Mouse (Mus musculus) MN1 (cell line): ENCODE measurements around the gene Plpp3.

Experiments used
- DNase-seq: peaks from one replicate; pipeline ENCODE4 v3.0.0-alpha.2; 2016; ENCODE audit warnings: low spot score

Plpp3 gene

DNA sequence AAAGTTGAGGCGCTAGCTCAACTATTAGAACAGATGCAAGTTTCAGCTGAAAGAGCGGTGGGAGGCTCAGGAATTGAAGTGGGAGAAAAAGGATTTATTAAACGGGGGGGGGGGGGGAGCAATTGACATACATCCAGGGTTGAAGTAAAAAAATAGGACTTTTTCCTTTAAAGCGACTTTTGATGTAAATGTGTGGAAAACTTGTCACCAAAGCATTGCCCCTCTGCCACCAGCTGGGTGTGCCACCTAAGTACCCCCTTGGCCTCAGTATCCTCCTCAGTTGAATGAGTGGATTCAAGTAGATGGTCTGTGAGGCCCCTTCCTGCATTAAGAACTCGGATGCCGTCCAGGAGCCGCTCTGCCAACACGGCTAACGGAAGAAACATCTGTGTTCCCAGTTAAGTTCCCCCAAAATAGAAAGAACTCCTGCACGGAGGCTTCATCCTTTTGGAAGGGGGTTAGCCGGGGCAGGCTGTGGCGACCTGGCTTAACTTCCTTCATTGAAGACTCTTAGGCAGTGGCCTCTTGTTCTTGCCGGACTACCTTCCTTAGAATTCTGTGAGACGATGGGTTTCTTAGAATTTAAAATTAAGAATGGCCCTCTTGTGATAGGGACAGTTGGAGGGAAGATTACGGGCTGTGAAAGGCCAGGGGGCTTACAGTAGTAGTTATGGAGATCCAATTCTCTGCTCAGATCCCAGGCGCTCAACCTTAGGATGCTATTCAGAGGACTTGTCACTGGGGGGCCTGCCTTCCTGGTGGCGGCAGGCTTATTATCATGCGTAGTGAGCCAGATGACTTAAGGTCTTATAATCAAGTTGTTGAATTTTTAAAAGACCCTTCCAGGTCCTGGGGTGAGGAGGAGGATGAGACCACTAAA, 1.7 kb downstream of the Plpp3 start:
- DNase-seq, result no peak

DNA sequence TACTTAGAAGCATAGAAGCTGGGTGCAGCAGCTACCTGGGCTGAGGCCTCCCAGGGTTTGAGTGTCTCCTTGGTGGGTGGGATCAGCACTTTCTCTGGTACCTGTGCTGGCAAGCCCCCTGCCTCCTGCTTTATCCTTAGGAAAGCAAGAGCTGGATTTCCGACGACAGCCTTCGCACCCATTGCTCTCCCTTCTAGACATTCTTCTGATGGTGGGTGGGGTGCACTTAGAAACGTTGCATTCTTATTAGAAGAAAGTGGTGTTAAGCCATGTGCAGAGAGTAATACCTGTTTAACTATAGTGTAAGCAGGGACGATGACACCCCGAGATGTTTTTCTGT, 2.4 kb downstream of the Plpp3 start:
- DNase-seq, result no peak

DNA sequence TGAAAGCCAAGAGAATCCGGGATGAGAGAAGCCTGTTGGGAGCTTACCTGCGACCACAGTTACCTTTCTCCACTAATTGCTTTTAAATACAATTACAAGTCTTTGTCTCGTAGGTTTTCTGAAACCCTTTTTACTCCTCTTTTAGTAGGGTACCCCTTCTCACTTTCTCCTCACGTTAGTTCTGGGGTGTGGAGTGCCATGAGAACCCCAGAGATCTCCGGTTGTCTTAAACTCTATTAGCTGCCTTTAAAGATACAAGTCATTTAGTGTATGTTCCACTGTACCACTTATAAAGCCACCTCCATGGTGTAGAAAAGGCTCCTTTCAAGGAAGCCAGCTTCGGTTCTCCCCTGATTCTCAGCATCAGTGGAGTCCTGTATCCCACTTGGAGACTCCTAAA, 3.3 kb downstream of the Plpp3 start:
- DNase-seq, result no peak

DNA sequence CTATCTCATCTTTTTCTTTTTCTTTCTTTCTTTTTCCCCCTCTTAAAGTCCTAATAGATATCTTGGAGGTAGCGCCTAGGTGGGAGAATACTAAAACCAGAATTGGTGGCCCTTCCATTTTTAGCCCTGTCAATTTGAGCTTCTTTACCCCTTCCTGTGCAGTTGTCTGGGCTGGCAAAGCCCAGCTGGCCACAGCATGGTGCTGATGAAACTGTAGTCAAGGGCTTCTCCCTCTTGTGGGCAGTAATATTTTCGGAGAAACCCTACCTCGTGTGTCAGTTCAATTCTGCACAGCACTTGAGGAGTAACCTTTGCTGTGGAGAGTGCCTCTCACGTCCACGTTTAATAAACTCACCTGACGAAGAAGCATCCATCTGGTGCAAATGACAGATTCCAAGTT, 4.9 kb downstream of the Plpp3 start:
- DNase-seq, result no peak

DNA sequence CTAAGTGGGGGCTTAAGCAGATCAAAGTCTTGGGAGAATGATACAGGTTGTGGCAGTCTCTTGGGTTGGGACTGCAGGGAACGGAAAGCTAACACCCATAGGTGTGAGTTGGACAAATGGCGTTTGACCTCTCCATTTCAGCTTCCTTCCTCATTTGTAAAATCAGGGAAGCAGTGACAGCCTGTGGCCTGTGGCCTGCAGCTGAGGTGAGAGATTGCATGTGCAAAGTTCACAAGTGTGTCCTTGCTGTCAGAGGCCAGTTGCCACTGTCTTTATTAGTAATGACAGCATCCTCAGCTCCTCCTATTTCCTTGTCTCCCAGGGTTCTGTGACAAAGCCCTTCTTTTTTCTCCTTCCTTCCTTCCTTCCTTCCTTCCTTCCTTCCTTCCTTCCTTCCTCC, 5.5 kb downstream of the Plpp3 start:
- DNase-seq, result no peak

DNA sequence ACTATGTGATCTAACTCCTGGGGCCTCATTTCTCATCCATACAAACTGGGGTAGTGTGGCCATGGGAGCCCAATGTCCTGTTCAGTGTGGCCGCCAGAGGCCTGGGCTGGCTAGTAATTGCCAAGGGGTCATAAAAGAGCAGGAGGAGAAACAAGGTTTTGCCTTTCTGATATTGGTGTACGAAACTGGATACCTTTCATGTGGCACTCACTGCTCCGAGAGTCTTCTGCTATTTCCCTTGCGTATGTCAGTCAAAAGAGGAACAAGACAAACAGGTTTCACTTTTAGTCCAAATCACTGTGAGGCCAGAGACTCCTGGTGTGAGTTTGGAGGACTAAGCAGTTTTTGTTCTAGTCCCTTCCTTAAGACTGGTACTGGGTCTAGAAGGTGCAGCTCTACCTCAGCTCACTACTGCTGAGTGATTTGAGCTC, 6.8 kb downstream of the Plpp3 start:
- no peak for DNase-seq

DNA sequence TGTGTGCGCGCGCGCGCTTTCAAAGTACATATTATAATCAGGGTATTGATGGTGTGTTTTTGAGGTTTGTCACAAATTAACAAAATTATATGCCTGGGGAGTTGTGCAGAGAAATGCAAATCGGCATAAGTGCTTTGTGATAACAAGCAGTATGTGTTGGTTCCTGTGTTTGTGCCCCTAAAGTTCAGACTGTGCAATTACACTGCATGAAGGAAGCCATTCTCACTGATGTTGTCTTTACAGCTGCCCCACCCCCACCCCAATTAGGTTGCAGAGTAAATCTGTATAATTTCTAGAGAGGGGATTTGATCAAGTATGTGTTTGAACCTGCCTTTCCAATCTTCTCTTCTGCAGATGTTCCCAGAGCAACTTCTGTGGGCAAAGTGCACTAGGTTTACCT, 7.8 kb downstream of the Plpp3 start:
- no peak for DNase-seq

DNA sequence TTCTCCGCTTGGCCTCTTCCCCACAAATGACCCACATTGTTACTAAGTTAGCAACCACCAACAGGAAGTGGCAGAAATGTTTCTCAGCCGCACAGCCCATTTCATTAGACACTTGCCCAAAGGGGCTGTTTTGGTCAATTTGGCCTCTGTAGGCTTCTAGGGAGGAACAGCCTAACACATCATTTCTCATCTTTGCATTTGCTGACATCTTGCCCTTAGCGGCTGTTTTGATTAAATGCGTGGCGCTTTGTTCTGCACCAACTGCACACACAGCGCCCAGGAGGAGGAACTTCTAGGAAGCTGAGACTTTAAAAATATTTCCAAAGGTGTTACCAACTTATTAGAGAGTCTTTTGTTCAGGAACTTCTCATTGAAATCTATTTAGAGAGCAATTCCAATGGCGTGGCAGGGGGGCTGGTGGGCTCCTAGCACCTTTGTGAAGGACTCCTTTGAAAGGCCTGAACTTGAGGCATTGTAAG, 12.0 kb downstream of the Plpp3 start:
- DNase-seq, result no peak

DNA sequence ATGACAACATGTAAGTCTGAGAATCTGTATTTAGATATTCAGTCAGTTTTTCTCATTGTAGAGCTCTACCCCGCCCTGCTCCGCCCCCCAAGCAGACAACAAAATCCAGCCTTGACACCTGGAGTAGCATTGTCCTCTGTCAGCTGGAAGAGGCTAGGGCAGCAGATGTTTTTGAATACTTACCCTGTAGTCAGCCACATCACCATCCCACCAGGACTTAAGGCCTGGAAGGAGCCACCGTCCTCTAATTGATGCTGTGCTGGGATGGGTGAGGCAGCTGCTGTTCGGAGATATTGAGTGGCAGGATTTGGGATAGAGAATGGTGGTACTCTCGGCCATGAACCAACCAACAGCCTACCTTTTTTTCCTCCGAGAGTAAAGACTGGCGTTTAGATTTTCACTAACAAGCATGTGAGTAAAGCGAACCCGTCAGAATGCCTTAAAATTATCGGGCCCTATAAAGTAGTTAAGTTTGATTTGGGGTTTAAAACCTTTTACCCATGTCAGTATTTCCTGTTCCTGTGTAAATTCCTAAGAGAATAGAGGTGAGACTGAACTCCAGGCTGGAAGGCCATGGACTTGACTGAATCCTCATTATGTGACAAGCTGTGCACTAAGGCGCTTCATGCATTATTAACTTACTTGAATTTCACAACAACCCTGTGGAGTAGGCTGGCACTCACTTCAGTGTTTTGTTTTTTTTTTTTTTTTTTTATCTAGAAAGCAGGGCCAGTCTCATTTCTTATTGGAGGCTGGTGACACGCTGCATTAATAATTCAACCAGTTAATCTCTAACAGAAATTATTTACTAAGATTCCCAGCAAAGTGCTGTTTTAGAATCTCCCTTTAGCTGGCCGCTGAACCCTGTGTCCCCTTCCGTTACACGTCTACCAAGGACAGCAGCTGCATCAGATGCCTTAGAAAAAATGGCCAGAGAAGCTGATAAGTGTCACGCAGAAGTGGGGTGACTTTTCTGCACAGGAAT, 13.0 kb downstream of the Plpp3 start:
- no peak for DNase-seq

DNA sequence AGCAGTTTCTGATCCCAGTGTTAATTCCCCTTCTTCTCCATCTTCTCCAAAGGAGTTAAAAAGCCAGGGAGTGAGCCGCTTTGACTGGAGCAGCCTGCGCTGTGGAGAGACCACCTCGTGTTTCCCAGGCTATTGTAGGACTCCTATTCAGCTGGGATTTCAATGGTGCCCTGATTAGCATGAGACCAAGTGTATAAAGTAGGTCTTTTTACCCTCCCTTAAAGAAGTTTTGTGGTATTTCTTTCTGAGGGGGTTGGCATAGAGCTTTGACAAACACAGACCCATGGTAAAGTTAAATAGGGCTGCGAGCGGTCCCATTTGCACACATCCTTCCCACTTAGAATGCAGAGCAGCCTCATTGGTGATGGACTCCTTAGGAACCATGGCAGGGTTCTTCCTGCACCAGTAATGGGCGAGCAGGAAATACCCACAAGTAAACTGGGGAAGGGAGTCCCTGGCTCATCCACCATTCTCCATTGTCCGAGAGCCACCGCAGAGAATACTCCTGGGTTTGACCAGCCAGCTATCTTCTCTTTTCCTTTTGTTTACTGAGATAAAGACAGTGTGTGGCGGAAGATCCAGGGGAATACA, 13.8 kb downstream of the Plpp3 start:
- DNase-seq, result no peak

DNA sequence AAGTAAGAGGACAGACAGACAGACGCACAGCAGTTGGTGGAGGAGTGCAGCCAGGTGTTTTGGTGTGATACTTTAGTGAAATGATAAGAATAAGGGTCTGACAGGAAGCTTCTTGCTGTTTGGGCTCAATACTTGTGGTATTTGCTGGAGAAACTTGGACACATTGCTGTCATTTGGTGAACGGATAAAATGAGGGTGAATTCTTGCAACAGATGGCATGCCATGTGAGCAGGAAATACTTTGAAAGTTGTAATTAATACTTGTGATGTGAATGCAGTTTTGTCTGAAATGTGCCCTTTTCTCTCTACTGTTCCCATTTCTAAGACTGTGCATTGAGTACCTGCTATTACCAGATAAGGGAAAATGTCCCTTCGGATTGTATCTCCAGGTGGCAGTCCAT, 14.3 kb downstream of the Plpp3 start:
- no peak for DNase-seq

DNA sequence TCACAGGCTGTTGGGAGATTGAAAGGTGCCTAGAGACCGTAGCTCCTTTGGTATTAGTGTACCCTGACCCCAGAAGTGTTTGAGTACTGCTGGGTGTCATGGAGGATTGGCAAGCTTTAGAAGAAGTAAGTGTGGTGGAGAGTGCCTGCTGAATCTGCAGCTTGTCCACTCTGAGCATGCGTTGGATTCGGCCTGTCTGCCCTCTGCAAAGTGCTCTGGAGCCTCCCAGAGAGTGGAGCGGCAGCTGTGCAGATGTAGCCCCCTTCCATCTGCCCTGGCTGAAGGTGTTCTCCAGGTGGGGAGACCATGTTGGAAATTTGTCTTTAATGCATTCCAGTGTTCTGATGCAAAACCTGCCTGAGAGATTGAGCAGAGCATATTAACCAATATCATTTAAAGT, 17.6 kb downstream of the Plpp3 start:
- DNase-seq, result no peak

DNA sequence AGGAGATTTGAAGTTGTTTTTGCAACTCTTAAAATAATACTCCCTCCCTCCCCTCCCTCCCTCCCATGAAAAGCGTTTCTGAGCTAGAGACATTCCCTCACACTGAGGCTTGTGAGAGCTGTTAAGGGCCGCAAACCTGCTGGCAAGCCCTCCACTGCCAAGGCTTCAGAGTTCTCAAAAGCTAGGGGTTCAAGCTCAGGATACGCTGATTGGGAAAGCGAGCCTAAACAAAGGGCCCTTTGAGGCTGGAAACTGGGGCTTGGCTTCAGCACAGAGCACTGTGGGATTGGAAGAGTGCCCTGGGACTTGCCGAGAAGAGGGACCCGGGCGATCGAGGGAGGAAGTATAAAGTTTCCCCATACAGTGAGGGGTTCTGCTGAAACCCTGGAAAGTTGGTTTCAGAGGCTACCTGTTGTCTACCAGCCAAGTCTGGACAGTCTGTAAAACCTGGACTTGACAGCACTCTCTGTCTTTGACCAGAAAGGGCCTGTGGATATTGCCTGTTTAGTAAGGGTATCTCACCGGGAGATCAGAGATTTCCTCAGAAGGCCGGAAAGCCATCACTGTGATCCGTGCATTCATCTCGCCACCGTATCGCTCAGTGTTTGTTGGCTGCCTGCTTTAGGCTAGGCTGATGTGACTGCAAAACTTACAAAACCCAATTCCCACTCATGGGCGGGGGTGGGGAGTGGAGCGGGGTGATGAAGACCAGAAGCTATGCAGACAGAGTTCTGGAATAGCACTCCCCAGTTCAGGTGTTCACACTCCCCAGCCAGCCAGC, 18.3 kb downstream of the Plpp3 start:
- no peak for DNase-seq

DNA sequence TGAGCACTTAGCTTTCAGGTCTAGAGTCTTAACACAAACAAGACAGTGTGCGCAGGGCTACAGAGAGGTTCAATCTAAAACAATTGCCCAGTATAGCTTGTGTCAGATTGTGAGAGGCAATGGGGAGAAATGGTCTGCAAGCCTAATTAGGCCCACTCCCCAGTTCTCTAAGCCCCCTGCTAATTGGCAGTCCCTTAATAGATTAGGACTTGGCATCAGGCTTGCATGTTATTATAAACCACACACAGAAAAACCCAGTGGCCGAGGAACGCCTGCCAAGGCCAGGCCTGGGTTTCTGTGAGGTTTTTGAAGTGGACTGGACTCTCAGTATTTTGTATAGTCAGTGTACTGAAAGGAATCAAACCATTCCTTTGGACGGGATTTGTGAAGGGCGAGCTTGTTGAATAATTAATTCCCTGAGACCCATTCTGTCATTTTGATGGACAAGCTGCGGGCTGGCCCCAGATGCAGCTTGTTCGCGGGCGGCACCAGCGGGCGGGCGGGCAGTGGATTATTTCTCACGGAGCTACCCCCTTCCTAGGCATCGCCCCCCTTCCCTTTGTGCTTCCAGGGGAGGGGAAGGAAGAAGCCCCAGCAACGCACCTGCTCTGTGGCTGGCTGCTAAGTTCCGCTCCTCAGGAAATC, 24.0 kb downstream of the Plpp3 start:
- no peak for DNase-seq

DNA sequence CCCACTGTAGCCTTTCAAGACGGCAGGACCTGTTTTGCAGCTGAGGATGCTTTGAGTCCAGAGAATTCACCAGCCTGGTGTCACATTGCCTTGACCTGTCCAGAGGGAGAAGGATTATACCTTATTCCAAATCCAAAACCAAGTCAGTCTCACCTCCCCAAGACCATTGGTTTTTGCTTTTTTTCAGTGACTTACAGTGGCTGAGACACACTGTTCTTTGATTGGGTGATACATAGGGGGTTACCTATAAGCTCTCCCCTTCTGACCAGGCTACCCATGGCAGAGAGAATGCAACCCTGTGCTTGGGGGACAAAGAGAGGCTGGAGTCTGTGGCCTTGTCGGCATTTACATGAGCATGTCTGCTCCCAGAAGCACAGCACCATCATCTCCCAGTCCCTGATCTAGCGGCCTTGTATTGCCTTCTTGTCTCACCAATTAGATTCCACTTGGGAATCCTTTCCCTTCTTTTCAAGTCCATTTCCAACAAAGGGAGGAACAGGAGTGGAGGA, 24.6 kb downstream of the Plpp3 start:
- no peak for DNase-seq

DNA sequence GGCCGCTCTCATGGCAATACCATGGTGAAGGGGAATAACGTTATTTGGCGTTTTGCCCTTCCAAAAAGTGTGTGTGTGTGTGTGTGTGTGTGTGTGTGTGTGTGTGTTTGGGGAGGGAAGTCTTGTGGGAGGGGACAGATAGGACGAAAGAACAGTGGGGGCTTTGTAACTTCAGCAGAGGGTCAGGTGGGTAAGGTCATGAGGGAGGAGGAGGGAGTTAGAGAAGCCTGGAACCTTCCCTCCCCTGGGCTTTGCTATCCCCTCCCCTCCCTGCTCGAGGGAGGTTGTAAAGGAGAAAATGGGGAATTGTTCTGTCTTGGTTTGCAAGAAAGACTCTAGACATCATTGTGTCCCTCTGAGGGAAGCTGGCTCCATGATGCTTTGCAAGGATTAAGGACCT, 25.1 kb downstream of the Plpp3 start:
- DNase-seq, result no peak

DNA sequence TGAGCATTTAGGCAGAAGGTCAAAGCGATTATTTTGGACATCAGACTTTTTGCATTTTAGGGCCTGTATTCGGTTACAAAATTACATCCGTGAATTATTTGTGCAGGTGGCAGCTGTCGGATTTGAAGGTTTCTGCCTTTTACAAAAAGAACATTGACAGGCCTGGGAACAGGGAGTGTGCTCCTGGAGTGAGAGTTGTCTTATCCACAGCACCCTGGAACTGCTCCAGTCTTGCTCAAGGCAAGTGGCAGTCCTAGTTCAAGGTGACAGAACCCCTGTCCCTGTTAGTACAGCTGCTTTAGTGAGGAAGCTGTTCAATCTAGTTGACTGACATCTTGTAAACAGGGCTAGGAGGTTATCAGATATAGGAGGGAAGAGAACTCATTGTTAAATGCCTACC, 27.3 kb downstream of the Plpp3 start:
- no peak for DNase-seq

DNA sequence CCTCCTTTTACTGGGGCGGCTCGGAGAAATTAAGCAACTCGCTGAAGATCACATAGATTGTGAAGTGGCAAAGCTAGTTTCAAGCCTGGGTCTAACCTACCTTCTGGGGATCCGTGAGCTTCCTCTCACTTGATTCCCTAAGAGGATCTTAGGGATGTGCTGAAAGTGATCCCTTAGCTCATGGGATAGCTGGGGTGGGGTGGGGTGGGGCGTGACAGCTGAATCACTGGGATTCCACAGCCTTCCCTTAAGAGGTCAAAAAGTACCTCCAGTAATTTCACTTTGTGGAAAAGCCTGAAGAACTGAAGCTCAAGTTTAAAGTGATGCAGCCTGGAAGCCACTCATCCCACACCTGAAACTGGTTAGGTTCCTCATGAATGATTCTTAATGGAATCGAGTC, 27.8 kb downstream of the Plpp3 start:
- no peak for DNase-seq

DNA sequence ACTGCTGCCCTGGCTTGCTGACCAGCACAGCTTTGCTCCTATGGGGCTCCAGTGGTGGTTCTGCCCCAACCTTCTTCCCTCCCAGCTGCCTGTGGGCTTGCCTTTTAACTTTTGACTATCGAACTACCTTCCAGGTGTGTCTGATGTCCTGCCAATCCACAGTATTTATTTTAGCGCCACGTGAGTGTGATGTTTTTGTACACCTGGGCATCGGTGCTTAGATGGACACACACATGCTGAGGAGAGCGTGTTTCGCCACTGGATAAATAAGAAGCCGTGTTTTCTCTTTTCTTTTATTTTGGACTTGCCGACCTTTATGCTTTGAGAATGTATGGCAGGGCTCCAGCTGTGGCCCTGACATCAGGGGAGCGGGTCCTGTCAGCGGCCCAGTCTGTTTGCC, 29.5 kb downstream of the Plpp3 start:
- DNase-seq, result no peak

DNA sequence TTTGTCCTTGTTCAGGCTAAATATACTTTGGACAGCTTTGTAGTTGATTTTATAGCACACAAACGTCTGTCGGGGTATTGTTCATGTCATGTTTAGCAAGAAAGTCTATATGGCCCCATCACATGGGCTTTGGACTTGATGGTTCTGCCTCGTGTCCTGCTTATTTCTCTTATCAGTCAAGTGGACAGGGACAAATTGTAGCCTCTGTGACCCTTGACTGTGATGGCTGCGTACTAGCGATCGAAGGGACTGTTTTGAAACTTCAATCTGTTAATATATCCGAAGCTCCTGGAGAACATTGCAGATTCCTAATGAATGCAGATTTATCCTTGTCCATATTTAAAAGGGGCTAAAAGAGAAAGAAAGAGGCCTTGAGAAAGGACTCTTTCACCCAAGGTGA, 30.7 kb downstream of the Plpp3 start:
- DNase-seq, result no peak

DNA sequence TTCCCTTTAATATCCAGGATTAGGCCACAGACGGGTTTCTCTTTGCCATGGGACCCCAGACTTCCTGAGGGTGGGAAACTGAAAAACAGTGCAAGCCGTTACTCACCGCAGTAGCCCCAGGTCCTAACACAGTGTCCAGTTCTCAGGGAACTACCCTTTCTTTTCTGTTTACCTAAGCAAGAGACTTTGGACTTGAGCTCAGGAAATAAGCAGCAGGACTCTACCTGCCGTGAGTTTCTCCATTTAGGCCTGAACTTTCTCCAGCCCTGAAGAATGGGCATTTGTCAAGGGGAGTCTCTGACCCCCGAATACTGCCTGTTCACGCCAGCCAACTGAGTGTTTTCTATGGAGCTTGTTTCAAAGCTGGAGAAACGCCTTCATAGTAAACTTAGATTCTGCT, 31.7 kb downstream of the Plpp3 start:
- no peak for DNase-seq
